Mouse (Mus musculus): Measurements from ENCODE around the gene Neo1. TPM values are rescaled to one million over a fixed set of nuclear protein-coding genes. Genes with fewer than 3 reads are reported as not detected.

Neo1 gene
- polyA plus RNA-seq (2015; fragmentation: Nextera tagmentation; extraction: Ambion mirVana), result 36.5 and 39.1 TPM in 2 replicates

DNA sequence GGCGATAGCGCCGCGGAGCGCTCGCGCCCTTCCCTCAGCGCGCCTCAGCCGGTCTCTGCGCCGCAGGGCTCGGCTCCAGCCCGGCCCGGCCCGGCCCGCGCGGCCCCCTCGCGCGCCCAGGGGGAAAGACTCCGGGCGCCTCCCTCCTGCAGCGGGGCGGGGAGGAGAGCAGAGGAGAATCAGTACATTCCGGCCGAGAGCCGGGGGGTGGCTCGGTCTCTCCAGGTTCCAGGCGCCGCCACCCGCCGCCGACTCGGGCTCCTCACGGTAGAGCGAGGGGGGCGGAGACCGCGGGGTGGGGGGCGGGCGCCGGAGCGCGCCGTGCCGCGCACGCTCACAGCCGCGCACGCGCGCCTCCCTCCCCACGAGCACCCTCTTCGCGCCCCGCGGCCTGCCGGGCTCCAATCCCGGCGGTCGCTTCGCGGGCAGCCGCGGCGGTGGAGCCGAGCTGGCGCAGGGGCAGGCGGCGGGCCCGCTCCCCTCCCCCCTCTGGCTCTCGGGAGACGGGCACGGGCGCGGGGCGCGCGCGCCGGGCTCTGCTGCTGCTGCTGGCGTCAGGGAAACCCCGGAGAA, at the start of gene Neo1:
Neo1 (minus strand) TSS at position 283 of the 573 bp plus-strand sequence.
- Histone ChIP-seq H3K9ac (peak within 1 kb of the TSS; percentile 94), H3K27me3 (no peaks in the 10 kb centered on the region), H3K4me3 (peak within 1 kb of the TSS; percentile 88), H3K9me3 (no peaks in the 10 kb centered on the region), H3K4me1 (replicated peaks) (peaks cover 34% of the 10 kb centered on the region), H3K36me3 (no peaks in the 10 kb centered on the region), H3K4me2 (peak within 1 kb of the TSS; percentile 83), H3K27ac (peak within 1 kb of the TSS; percentile 100)
- WGBS, result under 1% methylated on average over 53 of the region's 86 CpGs
- peak; percentile 95 for ATAC-seq (ENCODE audit: low FRiP score)

DNA sequence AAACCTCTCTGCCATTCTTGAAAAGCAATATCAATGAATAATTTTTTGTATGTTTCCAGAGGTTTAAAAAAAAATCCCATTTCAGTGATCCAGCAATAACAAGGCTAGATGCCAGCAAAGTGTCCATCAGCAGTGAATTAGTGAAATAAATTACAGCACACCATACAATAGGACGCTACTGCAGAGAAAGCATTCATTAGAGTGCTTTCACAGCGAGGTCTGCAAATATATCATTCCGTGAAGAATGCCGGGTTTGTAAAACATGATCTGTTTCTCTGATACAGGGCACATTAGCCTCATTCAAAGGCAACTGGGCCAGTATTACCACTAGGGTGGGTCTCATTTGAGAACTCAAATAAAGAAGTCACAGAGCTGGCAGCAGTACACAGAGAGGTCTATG, 39.4 kb upstream of the Neo1 start:
- Histone ChIP-seq H3K9me3 (no peaks in the 10 kb centered on the region), H3K4me3 (no peak overlapping the region), H3K9ac (no peak overlapping the region), H3K36me3 (no peaks in the 10 kb centered on the region), H3K27ac (no peak overlapping the region), H3K4me2 (no peak overlapping the region), H3K27me3 (no peaks in the 10 kb centered on the region), H3K4me1 (replicated peaks) (peaks cover 37% of the 10 kb centered on the region)
- 42% methylated on average over 4 of the region's 4 CpGs for WGBS
- no peak for ATAC-seq (ENCODE audit: low FRiP score)

DNA sequence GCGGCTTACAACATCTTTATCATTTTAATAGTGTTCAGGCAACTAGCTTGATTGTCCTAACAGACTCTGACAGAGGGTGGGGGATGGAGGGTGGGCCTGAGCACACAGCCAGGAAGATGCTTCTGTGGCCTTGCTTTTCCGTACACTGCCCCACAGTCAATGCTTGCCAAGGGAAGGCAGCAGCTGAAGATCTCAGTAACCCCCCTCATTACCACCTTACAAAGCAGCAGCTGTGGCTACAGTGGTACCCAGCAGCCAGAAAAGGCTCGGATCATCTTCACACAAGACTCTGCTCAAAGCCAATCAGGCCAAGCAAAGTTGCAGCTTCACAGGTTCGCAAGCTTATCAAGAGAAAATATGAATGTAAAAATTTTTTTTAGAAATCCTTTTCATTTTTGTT, 37.6 kb upstream of the Neo1 start:
- no peaks in the 10 kb centered on the region for H3K9me3 ChIP-seq
- peak overlapping the region; percentile 35; the same call in 1 of the 2 replicates for H3K27ac ChIP-seq
- H3K4me3 ChIP-seq, result no peak overlapping the region
- no peak overlapping the region for H3K9ac ChIP-seq
- H3K4me2 ChIP-seq, result no peak overlapping the region
- no peak for ATAC-seq (ENCODE audit: low FRiP score)
- H3K36me3 ChIP-seq, result no peaks in the 10 kb centered on the region
- no peaks in the 10 kb centered on the region for H3K27me3 ChIP-seq
- H3K4me1 ChIP-seq (replicated peaks), result peaks cover 39% of the 10 kb centered on the region
- 61% methylated on average over 4 of the region's 4 CpGs for WGBS

DNA sequence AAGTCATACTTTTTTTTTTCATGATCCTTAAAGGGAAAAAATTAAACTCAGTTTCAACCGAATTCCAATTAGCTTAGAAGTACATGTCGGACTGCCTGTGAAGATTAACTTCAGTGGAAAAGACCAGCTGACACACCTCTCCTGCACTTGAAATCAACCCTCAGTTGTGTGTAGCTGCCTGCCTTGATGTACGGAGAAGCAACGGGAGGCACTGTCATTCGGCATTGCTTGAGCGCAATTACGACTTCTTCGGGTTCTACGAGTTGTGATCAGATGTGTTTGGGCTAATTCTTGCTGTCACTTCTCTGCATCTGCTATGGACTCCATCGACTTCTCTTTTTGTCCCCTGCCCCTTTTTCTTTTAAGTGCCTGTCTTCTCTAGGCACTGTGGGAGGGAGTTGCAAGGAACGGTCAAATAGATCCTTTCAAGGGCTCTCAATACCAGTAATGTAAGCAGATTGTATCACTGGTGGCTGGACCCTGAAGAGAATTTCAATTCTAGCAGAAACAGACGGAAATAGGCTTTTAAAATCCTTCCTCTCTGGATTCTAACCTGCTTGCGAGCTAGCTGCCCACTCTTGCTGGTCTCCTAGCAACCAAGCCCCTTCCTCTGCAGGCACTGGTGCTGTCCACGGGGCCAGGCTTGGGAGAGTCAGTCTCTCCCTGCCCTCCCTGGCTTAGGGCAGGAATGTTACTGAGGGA, 36.0 kb upstream of the Neo1 start:
- H3K27me3 ChIP-seq, result no peaks in the 10 kb centered on the region
- no peaks in the 10 kb centered on the region for H3K36me3 ChIP-seq
- H3K4me1 ChIP-seq (replicated peaks), result peaks cover 39% of the 10 kb centered on the region
- H3K4me3 ChIP-seq, result peak overlapping the region; percentile 23
- peak overlapping the region; percentile 72 for H3K27ac ChIP-seq
- peak overlapping the region; percentile 55 for H3K9ac ChIP-seq
- WGBS, result 12% methylated on average over 14 of the region's 14 CpGs
- peak; percentile 73 for ATAC-seq (ENCODE audit: low FRiP score)
- H3K4me2 ChIP-seq, result peak overlapping the region; percentile 52
- H3K9me3 ChIP-seq, result no peaks in the 10 kb centered on the region

DNA sequence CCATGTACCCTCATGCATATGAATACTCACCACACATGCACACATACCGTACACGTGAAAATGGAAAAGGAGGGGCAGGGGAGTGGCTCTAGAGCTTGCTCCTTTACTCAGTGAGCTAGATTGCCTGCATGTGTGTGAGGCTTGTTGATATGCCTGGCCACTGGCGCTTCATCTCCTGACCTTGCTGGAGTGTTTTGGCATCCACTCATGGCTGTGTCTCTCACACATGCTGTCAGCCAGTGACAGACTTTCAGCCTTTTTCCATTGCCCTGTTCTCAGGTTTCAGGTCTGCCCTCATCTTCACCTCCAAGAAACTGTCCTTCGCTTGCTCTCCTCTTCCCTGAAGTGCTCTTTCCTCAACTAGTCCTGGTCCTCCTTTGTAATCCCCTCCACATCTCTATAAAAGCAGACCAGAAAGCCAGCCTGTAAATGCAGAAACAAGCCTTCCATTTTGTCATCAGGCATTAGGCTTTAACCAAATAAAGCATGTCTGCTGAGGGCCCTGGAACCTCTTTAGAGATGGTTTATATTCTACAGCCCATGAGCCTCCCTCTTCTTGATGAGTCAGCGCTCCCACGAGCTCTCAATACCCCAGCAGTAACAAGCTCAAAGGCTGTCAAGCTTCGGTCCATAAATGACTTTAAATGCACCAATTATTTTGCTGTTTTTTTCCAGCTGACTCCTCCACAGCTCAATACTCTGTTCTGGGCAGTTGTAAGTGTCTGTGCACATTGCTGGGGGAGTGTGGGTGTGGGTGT, 35.2 kb upstream of the Neo1 start:
- Histone ChIP-seq H3K36me3 (no peaks in the 10 kb centered on the region), H3K4me1 (replicated peaks) (peaks cover 46% of the 10 kb centered on the region), H3K4me3 (no peak overlapping the region), H3K27me3 (0 out of 2 replicates have a peak, but pooled peaks cover 3% of the 10 kb centered on the region), H3K9me3 (no peaks in the 10 kb centered on the region), H3K9ac (no peak overlapping the region), H3K4me2 (peak overlapping the region; percentile 52), H3K27ac (peak overlapping the region; percentile 72)
- ATAC-seq (ENCODE audit: low FRiP score), result no peak
- WGBS, result 53% methylated on average over 7 of the region's 7 CpGs

DNA sequence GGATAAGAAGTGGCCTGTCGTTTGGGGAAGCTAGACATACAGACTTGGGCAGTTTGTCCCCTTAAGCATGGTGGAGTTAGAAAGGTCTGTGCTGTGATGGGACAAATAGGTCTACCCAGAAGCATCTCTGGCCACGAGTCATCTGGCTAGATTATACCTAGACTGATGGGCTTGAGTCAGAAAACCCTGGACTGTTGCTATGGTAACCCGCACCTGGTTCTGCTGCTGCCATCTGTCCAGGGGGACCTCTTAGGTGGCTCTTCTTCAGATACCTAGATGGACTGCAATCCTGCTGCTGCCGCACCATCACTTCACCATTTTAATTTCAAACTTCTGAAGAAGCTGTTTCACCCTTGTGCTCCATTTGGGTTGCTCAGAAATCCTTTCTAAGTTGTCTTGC, 34.0 kb upstream of the Neo1 start:
- 0 out of 2 replicates have a peak, but pooled peaks cover 4% of the 10 kb centered on the region for H3K27me3 ChIP-seq
- H3K9ac ChIP-seq, result no peak overlapping the region
- H3K4me1 ChIP-seq (replicated peaks), result peaks cover 46% of the 10 kb centered on the region
- H3K27ac ChIP-seq, result no peak overlapping the region
- no peak for ATAC-seq (ENCODE audit: low FRiP score)
- 87% methylated on average over 4 of the region's 4 CpGs for WGBS
- H3K4me2 ChIP-seq, result no peak overlapping the region
- H3K36me3 ChIP-seq, result no peaks in the 10 kb centered on the region
- H3K9me3 ChIP-seq, result no peaks in the 10 kb centered on the region
- no peak overlapping the region for H3K4me3 ChIP-seq

DNA sequence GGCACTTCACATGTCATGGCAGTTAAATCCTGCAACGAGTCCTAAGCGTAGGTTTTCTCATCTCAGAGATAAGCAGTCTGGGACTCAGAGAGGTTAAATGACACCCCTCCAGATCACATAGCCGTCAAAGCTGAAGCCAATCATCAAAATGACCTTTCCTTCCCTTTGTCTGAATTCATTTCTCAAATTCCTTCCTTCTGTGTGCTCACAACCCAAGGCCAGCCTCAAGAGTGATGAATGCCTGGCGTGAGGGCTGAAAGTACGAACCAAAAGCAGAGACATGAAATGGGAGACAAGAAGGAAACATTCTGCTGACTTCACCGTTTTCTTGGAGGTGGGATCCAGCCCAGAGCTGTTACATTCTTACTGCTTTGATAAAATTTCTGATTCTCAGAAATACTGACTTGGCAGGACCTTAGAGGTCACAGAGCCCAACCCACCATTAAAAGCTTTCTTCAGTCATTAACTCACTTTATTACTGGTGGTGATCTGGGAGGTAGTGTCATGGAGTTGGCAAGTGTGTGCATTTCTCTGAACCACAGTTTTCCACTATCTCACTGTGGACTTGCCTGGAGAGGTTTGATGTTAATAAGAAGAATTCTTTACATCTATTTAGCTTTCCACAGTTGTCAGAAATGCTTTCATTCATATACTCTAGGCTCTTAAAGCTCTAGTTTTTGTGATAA, 29.5 kb upstream of the Neo1 start:
- 59% methylated on average over 6 of the region's 6 CpGs for WGBS
- Histone ChIP-seq H3K9me3 (no peaks in the 10 kb centered on the region), H3K4me1 (replicated peaks) (peaks cover 10% of the 10 kb centered on the region), H3K4me3 (no peak overlapping the region), H3K9ac (no peak overlapping the region), H3K36me3 (no peaks in the 10 kb centered on the region), H3K27me3 (0 out of 2 replicates have a peak, but pooled peaks cover 6% of the 10 kb centered on the region), H3K27ac (no peak overlapping the region), H3K4me2 (no peak overlapping the region)
- no peak for ATAC-seq (ENCODE audit: low FRiP score)

DNA sequence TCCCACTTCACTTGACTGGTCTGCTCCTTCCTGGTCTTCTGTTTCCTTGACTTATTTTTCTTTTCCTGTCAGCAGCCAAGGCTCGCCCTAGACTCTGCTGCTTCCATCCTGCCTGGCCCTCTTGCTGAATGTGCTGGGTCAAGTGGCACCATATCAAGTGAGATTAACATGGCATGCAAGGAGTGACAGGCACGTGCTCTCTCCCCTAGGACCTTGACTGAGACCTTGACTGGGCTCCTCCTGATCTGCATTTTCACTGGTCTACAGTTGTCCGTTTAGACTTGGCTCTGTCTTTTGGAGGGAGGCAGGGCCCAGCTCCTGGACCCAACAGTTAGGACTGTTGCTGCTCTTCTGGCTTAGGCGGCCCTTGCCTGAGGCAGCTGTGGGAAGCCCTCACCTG, 26.2 kb upstream of the Neo1 start:
- WGBS, result 75% methylated on average over 4 of the region's 4 CpGs
- no peak overlapping the region for H3K4me3 ChIP-seq
- H3K27ac ChIP-seq, result no peak overlapping the region
- H3K27me3 ChIP-seq, result 0 out of 2 replicates have a peak, but pooled peaks cover 6% of the 10 kb centered on the region
- H3K36me3 ChIP-seq, result no peaks in the 10 kb centered on the region
- no peak for ATAC-seq (ENCODE audit: low FRiP score)
- H3K9me3 ChIP-seq, result no peaks in the 10 kb centered on the region
- H3K4me1 ChIP-seq (replicated peaks), result peaks cover 7% of the 10 kb centered on the region
- H3K4me2 ChIP-seq, result no peak overlapping the region
- no peak overlapping the region for H3K9ac ChIP-seq

DNA sequence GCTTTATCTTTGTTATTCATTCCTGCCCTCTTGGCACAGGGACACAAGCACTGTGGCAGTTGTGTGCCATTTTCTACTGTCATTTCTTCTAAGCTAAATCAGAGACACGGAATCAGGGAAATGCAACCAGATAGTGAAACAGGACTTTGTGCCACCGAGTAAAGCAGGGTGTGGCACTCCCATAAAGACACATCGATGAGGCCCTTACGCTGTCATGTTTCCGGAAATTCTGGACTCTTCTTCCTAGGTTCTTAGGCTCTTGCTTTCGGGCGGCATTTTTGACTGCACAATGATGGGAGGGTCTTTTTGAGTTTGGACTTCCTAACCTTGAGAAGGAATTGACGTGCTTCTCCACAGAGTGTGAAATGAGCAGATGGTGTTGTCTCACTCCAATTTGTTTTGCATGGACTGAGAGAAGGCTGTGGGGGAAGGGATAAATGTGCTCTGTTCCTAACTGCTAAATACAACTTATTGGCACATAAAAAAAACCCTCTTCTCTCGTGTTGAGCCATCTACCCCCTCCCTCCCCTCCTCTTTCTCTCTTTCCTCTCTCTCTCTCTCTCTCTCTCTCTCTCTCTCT, 23.9 kb upstream of the Neo1 start:
- ATAC-seq (ENCODE audit: low FRiP score), result no peak
- Histone ChIP-seq H3K27ac (no peak overlapping the region), H3K9me3 (no peaks in the 10 kb centered on the region), H3K4me2 (no peak overlapping the region), H3K27me3 (0 out of 2 replicates have a peak, but pooled peaks cover 2% of the 10 kb centered on the region), H3K4me1 (replicated peaks) (no peaks in the 10 kb centered on the region), H3K9ac (no peak overlapping the region), H3K4me3 (no peak overlapping the region), H3K36me3 (no peaks in the 10 kb centered on the region)
- WGBS, result 78% methylated on average over 9 of the region's 9 CpGs

DNA sequence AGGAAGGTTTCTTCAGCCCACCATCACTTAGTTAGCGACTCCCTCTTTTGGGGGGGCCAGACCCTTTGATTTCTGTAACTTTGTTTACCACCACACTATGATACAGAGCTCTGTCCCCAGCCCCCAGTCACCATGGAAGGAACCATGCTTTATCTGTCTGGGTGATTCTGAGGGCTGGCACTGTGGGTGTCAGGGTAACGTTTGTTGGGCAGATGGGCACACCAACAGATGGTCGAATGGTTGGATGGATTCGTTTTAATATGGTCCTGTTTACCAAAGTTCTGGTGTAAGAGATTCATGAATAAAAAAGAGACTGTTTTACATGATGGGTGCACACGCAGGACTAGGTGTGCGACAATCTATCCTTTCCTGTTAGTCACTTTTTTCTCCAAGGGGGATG, 22.9 kb upstream of the Neo1 start:
- H3K4me1 ChIP-seq (replicated peaks), result no peaks in the 10 kb centered on the region
- H3K9ac ChIP-seq, result no peak overlapping the region
- H3K9me3 ChIP-seq, result no peaks in the 10 kb centered on the region
- H3K4me2 ChIP-seq, result no peak overlapping the region
- no peak overlapping the region for H3K4me3 ChIP-seq
- WGBS, result 88% methylated on average over 6 of the region's 6 CpGs
- no peaks in the 10 kb centered on the region for H3K36me3 ChIP-seq
- H3K27me3 ChIP-seq, result no peaks in the 10 kb centered on the region
- no peak overlapping the region for H3K27ac ChIP-seq
- no peak for ATAC-seq (ENCODE audit: low FRiP score)

DNA sequence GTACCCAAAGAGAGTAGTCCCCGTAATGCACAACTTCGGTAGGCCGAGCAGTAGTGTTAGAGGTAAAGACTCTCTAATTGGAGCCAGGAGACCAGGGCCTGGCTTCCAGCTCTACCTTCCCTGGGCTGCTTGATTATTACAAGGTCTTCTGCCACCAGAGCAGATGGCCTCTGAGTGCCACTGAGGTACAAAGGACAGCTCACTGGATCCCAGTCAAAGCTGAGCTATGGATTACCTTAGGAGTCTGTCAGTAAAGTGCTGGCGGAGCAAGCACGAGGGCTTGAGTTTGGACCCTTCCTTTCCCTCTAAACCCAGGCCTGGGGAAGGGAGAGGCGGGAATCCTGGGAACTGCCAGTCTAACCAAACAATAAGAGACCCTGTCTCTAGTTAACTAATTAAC, 21.8 kb upstream of the Neo1 start:
- no peaks in the 10 kb centered on the region for H3K9me3 ChIP-seq
- WGBS, result 75% methylated on average over 6 of the region's 6 CpGs
- ATAC-seq (ENCODE audit: low FRiP score), result no peak

DNA sequence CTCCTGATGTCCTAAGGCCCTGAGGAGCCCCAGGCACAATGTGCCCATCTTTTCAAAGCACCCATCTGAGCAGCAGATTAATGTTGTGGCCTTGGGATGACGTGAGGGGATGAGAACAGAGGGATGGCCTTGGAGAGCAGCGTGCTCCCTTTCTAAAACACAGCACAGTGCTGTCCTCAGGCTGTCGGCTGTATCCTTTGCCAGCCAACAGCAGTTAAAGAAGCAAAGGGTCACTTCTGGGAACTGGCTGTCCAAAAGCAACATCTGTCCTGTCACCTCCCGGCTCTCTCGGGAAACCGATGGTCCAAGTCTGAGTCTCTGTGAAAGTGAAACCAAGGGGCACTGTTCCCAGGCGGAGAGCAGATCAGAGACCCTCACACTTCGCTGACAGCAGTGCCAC, 20.0 kb upstream of the Neo1 start:
- no peaks in the 10 kb centered on the region for H3K36me3 ChIP-seq
- no peaks in the 10 kb centered on the region for H3K27me3 ChIP-seq
- H3K27ac ChIP-seq, result no peak overlapping the region
- ATAC-seq (ENCODE audit: low FRiP score), result no peak
- no peaks in the 10 kb centered on the region for H3K4me1 ChIP-seq (replicated peaks)
- no peak overlapping the region for H3K9ac ChIP-seq
- 87% methylated on average over 8 of the region's 8 CpGs for WGBS
- no peak overlapping the region for H3K4me2 ChIP-seq
- H3K9me3 ChIP-seq, result no peaks in the 10 kb centered on the region
- H3K4me3 ChIP-seq, result no peak overlapping the region

More for the DNA sequence above, 21.8 kb upstream of the Neo1 start:
- Histone ChIP-seq H3K27me3 (no peaks in the 10 kb centered on the region), H3K4me2 (no peak overlapping the region), H3K36me3 (no peaks in the 10 kb centered on the region), H3K9ac (no peak overlapping the region), H3K4me1 (replicated peaks) (no peaks in the 10 kb centered on the region), H3K27ac (no peak overlapping the region), H3K4me3 (no peak overlapping the region)
